Mouse (Mus musculus) left cerebral cortex, postnatal 10 days (tissue): ENCODE measurements around the gene Plxna2. TPM values are rescaled to one million over a fixed set of nuclear protein-coding genes. Genes with fewer than 3 reads are reported as not detected.
A peak's percentile ranks its signal among the peaks of the same experiment; 100 is the strongest.

Experiments used
- DNase-seq, 2 experiments: peaks; one replicate each; pipeline ENCODE4 v3.0.0; 2021 to 2022; ENCODE audit warnings: low spot score in 2 of 2, mixed read lengths in 1 of 2; ENCODE audit errors: extremely low spot score in 1 of 2
- intact Hi-C: fragments of 180-260 bp; cut with DNase I; formaldehyde crosslinking; loops from one replicate; pipeline ENCODE4 v1.15.1; 2025
- total RNA-seq, 2 experiments: library from RNA; stranded (reverse); gene quantifications; 2 replicates each; pipeline ENCODE4 v1.2.3; 2021

The Plxna2 gene
- total RNA-seq, 2 experiments from 2014 or later: 97.9 to 99.8 TPM

- DNase-seq: no peak
- intact Hi-C loops: no loop called here
Observed at GRCm38 (mm10) chr1:194776510-194777244, 158.7 kb downstream of the Plxna2 start.

- intact Hi-C loops: no loop called here
- no peak for DNase-seq
Observed at GRCm38 (mm10) chr1:194777608-194778007, 159.6 kb downstream of the Plxna2 start.

GRCm38 (mm10) chr1:194780392-194780791 is 162.4 kb downstream of the Plxna2 start:
- intact Hi-C loops: no loop called here
- no peak for DNase-seq

GRCm38 (mm10) chr1:194780794-194781390 is 162.9 kb downstream of the Plxna2 start:
- intact Hi-C loops: no loop called here
- no peak for DNase-seq

GRCm38 (mm10) chr1:194781556-194781955 is 163.5 kb downstream of the Plxna2 start:
- intact Hi-C loops: no loop called here
- DNase-seq: no peak

GRCm38 (mm10) chr1:194782325-194782724 is 164.3 kb downstream of the Plxna2 start:
- intact Hi-C loops: no loop called here
- DNase-seq: no peak

- intact Hi-C loops: no loop called here
- DNase-seq: no peak
Observed at GRCm38 (mm10) chr1:194787626-194788025, 169.6 kb downstream of the Plxna2 start.

GRCm38 (mm10) chr1:194793226-194793924 is 175.4 kb downstream of the Plxna2 start:
- no peak for DNase-seq
- intact Hi-C loops: no loop called here

- intact Hi-C loops: no loop called here
- DNase-seq: no peak
Observed at GRCm38 (mm10) chr1:194795316-194795715, 177.3 kb downstream of the Plxna2 start.

- intact Hi-C loops: no loop called here
- DNase-seq: no peak
Observed at GRCm38 (mm10) chr1:194797843-194798242, 179.8 kb downstream of the Plxna2 start.

GRCm38 (mm10) chr1:194798511-194798910 is 180.5 kb downstream of the Plxna2 start:
- intact Hi-C loops: no loop called here
- DNase-seq: no peak

GRCm38 (mm10) chr1:194808261-194808660 is 190.2 kb downstream of the Plxna2 start:
- intact Hi-C loops: no loop called here

GRCm38 (mm10) chr1:194808681-194809080 is 190.7 kb downstream of the Plxna2 start:
- DNase-seq: no peak
- intact Hi-C loops: no loop called here

More at GRCm38 (mm10) chr1:194808261-194808660, 190.2 kb downstream of the Plxna2 start:
- no peak for DNase-seq

- no peak for DNase-seq
- intact Hi-C loops: no loop called here
Observed at GRCm38 (mm10) chr1:194809600-194809999, 191.6 kb downstream of the Plxna2 start.

GRCm38 (mm10) chr1:194814187-194814586 is 196.2 kb downstream of the Plxna2 start:
- no peak for DNase-seq
- intact Hi-C loops: loop anchor here (10.0 kb wide), 2 partner anchors 189 to 1119 kb away; no protein-coding TSS in a partner anchor

- intact Hi-C loops: loop anchor here (10.0 kb wide), 2 partner anchors 191 to 1121 kb away; no protein-coding TSS in a partner anchor
Observed at GRCm38 (mm10) chr1:194815547-194815946, 197.5 kb downstream of the Plxna2 start.

GRCm38 (mm10) chr1:194816913-194817312 is 198.9 kb downstream of the Plxna2 start:
- peak; percentile 51 to 77 for DNase-seq
- intact Hi-C loops: loop anchor here (10.0 kb wide), 2 partner anchors 192 to 1122 kb away; no protein-coding TSS in a partner anchor

More at GRCm38 (mm10) chr1:194815547-194815946, 197.5 kb downstream of the Plxna2 start:
- no peak for DNase-seq

- DNase-seq: no peak
- intact Hi-C loops: no loop called here
Observed at GRCm38 (mm10) chr1:194820953-194821352, 202.9 kb downstream of the Plxna2 start.

GRCm38 (mm10) chr1:194821721-194822120 is 203.7 kb downstream of the Plxna2 start:
- no peak for DNase-seq
- intact Hi-C loops: no loop called here

GRCm38 (mm10) chr1:194828316-194828715 is 210.3 kb downstream of the Plxna2 start:
- no peak for DNase-seq
- intact Hi-C loops: no loop called here
